Mouse (Mus musculus) G1E (cell line): ENCODE results near the gene Arrdc2.

Experiments used
- CTCF ChIP-seq: IDR thresholded peaks from 2 replicates; pipeline ENCODE4 v1.5.1; 2012; ENCODE audit warnings: low read depth, low read length, inconsistent platforms, mixed read lengths
- GATA1 ChIP-seq: IDR thresholded peaks from 2 replicates; pipeline ENCODE4 v1.6.1; 2012; ENCODE audit warnings: borderline replicate concordance, low read length, inconsistent platforms, mixed read lengths
- GATA2 ChIP-seq: IDR thresholded peaks from 2 replicates; pipeline ENCODE4 v1.6.1; 2012; ENCODE audit warnings: low read depth, low read length, inconsistent platforms, borderline replicate concordance
- POLR2AphosphoS5 ChIP-seq: IDR thresholded peaks from 2 replicates; pipeline ENCODE4 v1.6.1; 2012; ENCODE audit warnings: low read depth, low read length, inconsistent platforms; ENCODE audit not compliant: insufficient replicate concordance
- TAL1 ChIP-seq: conservative IDR thresholded peaks from 2 replicates; pipeline ENCODE4 v1.6.1; 2012; ENCODE audit warnings: low read depth, low read length, inconsistent platforms, mixed read lengths

DNA sequence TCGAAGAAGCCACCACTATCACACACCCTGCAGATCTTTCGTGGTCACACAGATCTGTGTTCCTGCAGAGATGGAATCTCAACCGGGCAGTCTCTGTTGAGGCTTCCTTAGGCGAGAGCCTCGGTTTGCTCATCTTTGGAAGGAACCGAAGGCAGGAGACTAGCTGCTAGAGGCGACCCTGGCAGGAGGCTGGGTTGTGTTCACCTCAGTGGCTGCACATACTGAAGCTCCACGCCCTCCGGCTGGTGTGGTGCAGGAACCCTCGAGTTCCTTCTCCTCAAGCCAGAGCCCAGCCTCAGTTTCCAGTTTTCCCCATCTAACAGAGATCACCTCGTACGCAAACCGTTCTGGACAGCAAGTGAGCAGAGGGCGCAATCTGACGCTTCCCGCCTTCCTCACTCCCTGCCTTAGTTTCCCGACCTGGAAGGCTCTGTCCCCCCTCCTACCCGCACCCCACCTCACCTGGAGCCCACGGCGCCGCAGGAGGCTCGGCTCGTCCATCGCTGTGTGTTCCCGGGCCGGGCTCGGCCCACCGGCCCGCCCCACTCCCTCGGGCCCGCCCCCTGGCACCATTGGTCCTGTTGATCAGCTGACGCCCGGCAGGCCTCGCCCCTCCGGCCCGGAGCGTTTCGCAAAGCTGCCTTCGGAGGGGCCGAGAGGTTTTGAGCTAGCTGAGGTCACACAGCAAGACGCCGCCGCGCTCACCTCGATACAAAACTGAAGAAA lies 34.9 kb downstream of the Arrdc2 start, which contains the start of gene Mast3:
- TF ChIP-seq CTCF (no peak), TAL1 (no peak), GATA1 (no peak), POLR2AphosphoS5 (no peak), GATA2 (no peak)
